Mouse (Mus musculus) lung, adult 2 months (tissue): Measurements from ENCODE around the gene Pla2g1b.

Source experiments
- CTCF ChIP-seq: fragments of 200-500 bp; IDR thresholded peaks from 2 replicates; pipeline ENCODE4 v1.5.1; 2011; ENCODE audit warnings: mild to moderate bottlenecking, low read length, control low read depth; ENCODE audit not compliant: insufficient read depth
- POLR2A ChIP-seq: fragments of 200-500 bp; IDR thresholded peaks from 2 replicates; pipeline ENCODE4 v1.6.1; 2011; ENCODE audit warnings: low read depth, mild to moderate bottlenecking, control low read depth, low read length, borderline replicate concordance; ENCODE audit errors: extremely low read depth

DNA sequence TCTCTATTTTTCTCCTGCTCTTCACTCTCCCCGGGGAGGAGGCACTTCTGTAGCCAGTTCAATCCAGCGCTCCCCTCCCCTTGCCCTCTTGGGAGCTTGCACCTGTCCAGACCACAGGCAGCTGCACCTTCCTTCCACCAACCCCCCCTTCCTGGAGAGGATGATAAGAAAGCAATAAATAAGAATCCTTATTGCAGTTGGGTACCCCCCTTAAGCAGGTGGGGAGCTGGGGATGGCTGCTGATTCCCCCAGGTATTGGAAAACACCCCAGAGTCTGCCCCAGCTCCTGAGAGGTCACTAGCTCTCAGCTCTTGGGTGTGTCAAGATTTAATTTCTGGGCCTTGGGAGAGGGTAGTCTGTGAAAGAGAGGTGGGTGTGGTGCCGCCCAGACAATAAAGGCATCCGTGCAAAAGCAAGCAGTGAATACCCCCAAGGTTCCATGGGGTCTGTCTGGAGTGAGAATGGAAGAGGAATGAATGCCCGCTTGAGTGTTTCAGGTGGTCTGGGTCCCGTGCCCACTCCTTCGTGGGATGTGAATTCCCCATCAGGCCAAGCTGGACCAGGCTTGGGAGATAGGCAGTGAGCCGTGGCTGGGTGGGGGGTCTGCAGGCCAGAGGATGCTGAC is 30.2 kb upstream of the Pla2g1b start:
- no peak for TF ChIP-seq CTCF
- TF ChIP-seq POLR2A = no peak
